Mouse (Mus musculus) adrenal gland, adult 18-20 months (tissue): ENCODE results near the gene Otub1. TPM values are rescaled to one million over a fixed set of nuclear protein-coding genes. Genes with fewer than 3 reads are reported as not detected.

Experiments
- DNase-seq, 2 experiments: peaks; one replicate each; pipeline ENCODE4 v3.0.0; 2021 to 2022; ENCODE audit warnings: low spot score in 2 of 2
- total RNA-seq, 2 experiments: library from RNA; stranded (reverse); gene quantifications; 1 replicate in 1 of 2; 2 replicates in 1 of 2; pipeline ENCODE4 v1.2.3; 2021

Gene Otub1
- total RNA-seq, 2 experiments from 2014 or later: 96.7 to 125 TPM

DNA sequence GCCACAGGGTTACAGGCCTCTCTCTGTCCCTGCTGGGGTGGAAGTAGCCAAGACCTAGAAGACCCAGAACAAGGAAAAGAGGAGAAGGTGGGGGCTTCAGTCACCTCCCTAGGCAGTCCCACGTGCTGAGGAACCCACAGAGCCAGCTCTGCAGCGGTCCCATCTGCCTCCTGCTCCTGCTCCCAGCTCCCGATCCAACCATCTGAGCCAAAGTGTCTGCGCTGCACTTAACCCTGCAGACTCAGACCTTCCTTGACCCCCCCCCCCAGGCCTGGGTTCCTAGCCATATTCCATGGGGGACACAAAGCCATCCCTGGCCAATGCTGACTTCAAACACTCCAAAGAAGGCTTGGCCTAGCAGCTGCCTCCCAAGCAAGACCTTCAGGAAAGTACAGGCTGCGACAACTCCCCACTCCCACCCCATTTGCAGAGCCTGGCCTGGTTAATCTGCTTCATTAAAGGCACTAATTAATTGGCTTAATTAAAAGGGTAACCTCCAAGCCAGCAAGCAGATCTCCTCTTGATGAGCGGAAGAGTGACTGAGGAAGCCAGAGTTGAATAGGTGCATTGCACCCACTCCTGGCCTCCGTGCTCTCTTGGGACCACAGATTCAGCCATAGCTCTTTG is 54.7 kb downstream of the Otub1 start:
- DNase-seq: no peak

DNA sequence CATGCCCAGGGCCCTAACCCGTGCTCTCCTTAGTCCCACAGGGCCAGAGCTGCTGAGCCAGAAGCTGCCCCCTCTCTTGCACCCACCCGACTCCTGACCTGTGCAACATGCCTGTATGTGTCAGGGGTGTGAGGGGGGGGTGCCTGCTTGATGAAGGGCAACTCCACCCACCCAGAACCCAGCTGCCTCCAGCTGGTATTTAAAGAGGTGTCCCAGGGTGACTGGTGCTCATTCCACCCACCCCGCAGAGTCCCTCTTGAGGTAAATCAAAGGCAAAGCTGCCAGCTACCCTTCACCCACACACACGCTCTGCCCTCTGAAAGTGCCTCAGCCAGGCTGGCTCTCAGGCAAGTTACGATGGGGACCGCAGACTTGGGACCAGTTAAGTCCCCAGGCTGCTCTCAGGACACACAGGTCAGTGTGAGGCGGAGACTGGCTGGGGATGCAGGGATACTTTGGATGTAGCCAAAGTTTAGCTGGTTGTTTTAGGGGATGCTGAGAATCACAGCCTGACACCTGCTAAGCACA is 56.9 kb downstream of the Otub1 start:
- DNase-seq: no peak

GRCm38 (mm10) chr19:7148541-7149085 is 57.5 kb downstream of the Otub1 start:
- DNase-seq: no peak

Other genes starting within 250 kb of the Otub1 start
- gene Ppp1r14b, start 231.3 kb downstream of the Otub1 start, total RNA-seq: 100 to 1,000 TPM; 160 to 199 TPM
- 10 to 100 TPM; 34.1 to 43.9 TPM for gene Plcb3, start 229.8 kb downstream of the Otub1 start, total RNA-seq
- 100 to 1,000 TPM in 1 of 2 experiments, 10 to 100 TPM in 1; 86.9 to 104 TPM for gene Fkbp2, start 225.8 kb downstream of the Otub1 start, total RNA-seq
- gene Vegfb, start 218.7 kb downstream of the Otub1 start, total RNA-seq: 100 to 1,000 TPM in 1 of 2 experiments, 10 to 100 TPM in 1; 84.3 to 164 TPM
- 10 to 100 TPM; 43.4 to 50.0 TPM for gene Dnajc4, start 213.7 kb downstream of the Otub1 start, total RNA-seq
- gene Nudt22, start 210.2 kb downstream of the Otub1 start, total RNA-seq: 10 to 100 TPM; 21.5 to 24.7 TPM
- gene Trpt1, start 210.2 kb downstream of the Otub1 start, total RNA-seq: 10 to 100 TPM; 11.4 to 15.4 TPM
- gene Fermt3, start 186.8 kb downstream of the Otub1 start, total RNA-seq: 1 to 10 TPM; 7.4 to 8.7 TPM
- gene Stip1, start 166.3 kb downstream of the Otub1 start, total RNA-seq: 100 to 1,000 TPM; 284 to 378 TPM
- gene Macrod1, start 149.5 kb downstream of the Otub1 start, total RNA-seq: 10 to 100 TPM; 62.4 to 77.9 TPM
- gene Flrt1, start 100.6 kb downstream of the Otub1 start, total RNA-seq: 1 to 10 TPM; 2.1 to 9.3 TPM
- gene Cox8a, start 11.3 kb upstream of the Otub1 start, total RNA-seq: 1,000 to 10,000 TPM; 1,005 to 1,597 TPM
- gene Naa40, start 34.9 kb upstream of the Otub1 start, total RNA-seq: 10 to 100 TPM; 18.6 to 20.7 TPM
- 1 to 10 TPM; 1.5 to 2.5 TPM for gene Rcor2, start 61.0 kb upstream of the Otub1 start, total RNA-seq
- gene Mark2, start 135.5 kb upstream of the Otub1 start, total RNA-seq: 10 to 100 TPM; 63.5 to 64.0 TPM
- gene Spindoc, start 176.7 kb upstream of the Otub1 start, total RNA-seq: 10 to 100 TPM; 19.9 to 22.7 TPM
- gene 2700081O15Rik, start 211.3 kb upstream of the Otub1 start, total RNA-seq: 10 to 100 TPM; 17.1 to 20.0 TPM